Mouse (Mus musculus) retina, postnatal 7 days (tissue): ENCODE data around the gene Oser1.
A peak's percentile ranks its signal among the peaks of the same experiment; 100 is the strongest.

Experiments used
- DNase-seq: peaks from one replicate; pipeline ENCODE4 v3.0.0-alpha.2; 2012; ENCODE audit warnings: low read depth, low spot score

Gene Oser1

DNA sequence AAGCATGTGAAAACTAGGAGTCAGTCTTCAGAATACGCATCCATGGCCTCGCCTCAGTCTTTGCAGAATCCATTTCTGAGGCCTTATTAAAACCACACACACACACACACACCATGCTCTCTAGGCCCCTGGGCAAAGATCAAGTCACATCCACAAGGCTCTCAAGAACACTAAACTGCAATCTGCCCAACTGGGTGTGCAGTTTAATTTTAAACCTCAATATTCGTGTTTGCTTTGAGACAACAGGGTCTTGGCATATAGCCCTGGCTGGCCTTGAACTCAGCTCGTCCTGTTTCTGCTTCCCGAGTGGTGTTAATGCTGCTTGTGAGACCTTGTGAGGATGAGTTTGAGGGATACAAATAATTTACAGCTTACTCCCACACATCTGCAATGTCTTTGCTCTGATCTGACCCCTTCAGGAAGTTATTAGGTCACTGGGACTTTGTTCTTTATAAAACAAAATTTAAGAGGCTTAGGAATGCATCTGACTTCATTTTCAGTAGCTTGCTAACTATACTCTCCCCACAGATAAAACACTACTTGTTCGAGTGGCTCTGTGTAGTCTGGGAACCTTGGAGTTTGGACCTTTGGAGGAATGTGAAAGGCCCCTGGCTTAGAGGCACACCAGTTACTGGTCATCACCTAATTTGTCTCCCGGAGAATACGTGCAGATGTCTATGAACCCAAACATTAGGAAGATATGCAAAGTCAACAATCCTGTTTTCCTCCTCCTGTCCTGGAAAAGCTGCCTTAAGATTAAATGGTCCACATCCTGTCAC is 20.3 kb downstream of the Oser1 start:
- DNase-seq, result no peak

DNA sequence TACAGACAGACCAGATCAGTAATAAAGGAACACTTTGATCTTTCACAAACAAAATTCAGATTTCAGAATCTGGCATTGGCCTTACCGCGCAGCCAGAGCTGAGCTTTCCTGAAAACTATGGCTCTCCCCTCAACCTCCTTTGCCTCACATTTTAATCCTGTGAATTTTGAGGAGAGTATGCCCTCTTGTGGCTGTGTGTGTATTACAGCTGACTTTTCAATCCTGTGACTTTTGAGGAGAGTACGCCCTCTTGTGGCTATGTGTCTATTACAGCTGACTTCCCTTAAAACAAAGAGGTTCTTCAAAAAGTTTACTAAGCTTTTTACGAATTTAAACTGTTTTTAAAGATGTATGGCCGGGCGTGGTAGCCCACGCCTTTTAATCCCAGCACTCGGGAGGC is 23.3 kb downstream of the Oser1 start:
- peak; percentile 86 for DNase-seq

DNA sequence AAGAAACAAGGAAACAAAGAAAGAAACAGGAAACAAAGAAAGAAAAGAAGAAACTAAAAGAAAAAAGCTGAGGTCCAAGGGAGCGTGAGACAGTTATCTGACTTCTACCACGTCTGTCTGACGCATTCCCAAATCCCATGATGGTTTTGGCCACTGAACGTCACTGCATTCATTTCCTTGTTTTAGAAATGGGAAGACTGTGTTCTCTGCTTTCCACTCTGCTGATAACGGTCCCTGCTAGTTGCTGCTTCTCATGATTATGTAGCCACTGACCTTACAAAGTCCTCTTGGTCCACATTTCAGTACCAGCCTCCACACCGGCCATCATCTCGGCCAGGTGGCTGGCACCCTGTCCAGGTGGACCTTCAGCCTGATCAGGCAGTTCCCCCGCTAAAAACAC is 25.3 kb downstream of the Oser1 start:
- DNase-seq, result no peak

DNA sequence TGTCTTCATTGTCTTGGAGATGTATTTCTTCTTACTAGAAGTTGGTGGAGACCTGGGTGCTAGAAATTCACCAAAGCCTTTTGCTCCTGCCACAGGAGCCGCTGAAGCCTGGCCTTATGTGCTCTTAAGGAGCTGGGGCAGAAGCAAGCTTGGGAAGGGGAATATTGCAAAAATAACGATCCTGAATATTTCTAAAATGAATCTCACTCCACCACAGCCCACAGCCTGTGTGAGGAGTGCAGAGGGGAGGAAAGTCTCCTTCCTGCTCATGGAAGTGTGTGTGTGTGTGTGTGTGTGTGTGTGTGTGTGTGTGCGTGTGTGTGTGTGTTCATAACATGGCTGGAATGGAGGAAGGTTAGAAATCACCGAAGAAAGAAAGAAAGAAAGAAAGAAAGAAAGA is 25.7 kb downstream of the Oser1 start:
- no peak for DNase-seq

DNA sequence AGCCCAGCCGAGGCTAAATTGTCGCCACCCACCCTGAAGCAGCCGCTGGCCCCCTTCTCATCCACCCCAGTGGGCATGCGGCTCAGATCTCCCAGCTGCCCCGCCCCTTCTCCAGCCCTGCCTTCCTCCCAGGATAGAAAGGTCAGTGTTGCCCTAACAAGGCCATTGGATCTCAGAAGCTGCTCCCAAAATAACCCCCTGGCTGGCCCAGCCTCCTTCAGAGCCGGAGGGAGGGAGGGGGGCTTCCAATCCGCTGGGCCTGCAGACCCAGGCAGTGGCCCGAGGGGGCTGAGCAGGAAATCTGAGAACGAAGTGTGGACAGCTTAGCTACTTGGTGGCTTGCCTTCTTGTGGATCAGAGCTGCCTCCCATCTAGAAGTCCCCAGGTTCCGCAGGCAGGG is 26.6 kb downstream of the Oser1 start, which contains the start of gene Jph2:
Gene Jph2, minus strand, starts transcription at position 89 of the 400 bp plus-strand sequence.
- DNase-seq, result no peak

DNA sequence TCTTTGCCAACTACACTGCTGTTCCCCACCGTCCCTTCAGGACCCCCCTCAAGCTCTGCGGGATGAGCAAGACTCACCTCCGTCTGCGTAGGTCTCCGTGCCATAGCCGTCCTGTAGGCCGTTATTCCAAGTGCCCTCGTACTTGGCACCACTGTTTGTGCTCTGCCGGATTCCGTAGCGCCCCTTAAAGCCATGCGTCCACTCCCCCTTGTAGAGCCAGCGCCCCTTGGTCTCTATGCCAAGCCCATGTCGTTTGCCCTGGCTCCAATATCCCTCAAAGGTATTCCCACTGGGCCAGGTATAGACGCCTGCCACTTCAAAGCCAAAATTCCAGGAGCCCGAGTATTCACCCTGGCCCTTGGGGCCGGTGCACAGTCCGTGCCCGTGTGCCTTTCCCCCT is 27.4 kb downstream of the Oser1 start:
- DNase-seq, result no peak

DNA sequence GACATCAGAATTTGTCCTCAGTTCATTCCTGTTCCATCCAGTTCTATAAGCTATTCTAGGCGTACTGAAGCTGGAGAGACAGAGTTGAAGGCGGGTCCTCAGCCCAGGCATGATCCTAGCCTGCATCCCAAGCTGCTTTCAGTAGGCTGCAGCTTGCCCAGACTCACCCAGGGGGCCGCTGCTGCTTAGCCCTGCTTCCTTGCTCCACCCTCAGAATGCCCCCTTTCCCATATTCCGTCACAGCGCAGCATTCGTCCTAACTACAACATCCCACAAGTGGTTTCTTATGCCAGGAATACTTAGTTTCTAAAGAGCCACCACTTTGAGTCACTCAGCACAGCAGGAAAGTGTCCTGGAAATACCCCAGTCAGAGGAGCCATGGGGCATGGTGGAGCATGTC is 29.5 kb downstream of the Oser1 start:
- DNase-seq, result no peak

DNA sequence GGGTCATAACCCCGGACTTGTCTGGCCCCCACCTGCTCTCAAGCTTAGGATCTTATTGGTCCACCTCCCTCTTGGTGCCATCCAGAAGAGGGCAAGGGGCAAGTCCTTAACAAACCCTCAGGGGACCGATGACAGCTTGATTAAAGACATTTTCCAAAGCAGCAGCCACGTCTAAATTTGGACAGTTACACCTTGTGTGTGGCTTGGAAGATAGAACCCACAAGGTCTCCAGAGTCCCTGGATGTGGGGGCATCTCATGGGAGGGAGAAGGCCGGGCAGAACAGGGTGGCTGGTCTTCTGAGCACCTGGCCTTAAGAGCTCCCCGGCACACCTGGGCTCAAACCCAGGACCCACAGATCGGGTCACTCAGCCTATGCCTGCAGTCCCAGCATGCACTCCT is 30.5 kb downstream of the Oser1 start:
- DNase-seq, result no peak

DNA sequence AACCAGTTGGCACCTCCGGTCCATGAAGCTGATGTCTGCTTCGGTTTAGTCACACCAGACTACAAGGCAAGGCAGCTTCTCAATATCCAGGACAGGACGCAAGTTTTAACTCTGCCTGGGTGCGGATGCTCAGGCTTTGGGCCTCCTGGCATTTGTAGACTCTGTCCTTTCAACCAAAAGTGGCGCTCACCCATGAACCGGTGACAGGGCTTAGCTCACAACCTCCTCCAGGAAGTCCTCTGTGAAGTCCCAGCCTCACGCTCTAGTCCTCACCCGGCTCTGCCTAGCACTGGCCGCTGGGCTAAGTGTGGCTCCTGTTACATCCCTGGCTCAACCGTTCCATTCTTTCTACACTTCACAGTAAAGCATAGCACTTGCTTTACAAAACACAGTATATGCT is 31.3 kb downstream of the Oser1 start:
- DNase-seq, result no peak

DNA sequence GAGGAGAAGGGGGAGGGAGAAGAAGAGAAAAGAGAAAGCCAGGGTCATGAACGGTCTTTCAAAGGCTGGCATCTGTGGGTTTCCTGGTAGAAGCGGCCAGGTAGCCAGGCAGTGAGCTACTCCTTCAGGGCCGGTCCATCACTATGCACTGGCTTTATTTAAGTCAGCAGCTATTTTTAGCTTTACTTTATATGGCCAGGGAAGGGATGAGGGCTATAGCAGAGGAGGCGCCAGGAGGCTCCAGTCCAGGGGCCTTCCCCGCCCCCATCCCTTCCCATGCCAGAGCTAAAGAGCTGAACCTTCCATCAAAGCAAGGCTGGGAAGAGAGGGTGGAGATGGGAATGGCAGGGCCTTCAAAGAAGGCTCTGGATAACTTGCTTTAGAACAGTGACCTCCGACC is 32.1 kb downstream of the Oser1 start:
- DNase-seq, result no peak

DNA sequence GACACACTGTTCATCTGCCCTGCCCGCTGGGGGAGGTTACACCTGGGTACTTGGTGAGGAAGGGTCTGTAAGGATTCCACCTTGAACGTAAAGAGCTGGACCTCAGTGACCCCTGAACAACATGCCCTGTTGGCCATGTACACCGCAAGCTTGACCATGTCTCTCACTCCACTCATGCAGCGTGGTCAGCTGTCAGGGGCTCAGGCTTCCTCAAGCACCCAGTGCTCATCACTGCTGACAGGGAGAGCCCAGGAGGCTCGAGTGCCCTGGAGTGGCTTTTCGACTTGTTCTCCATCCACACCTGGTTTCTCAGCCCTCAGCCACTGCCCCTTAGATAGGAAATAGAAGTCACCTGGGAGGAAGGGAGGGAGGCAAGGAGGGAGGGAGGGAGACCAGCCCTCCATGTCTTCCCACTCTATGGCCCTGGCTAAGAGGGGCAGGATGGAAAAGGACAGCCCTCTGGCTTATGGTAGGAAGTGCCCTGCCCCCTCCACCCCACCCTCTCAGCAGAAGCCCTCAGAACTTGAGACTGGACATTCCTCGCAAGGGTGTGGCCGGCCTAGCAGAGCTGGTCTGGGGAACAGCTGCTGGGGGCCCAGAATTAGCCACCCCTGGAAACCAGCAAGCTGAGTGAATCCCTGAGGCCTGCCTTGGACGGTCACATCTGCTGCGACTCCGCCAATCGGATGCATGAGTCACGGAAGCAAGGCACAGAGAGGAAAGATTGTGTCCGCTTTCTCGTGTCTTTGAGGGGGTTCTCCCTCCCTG is 37.9 kb downstream of the Oser1 start:
- DNase-seq, result no peak

DNA sequence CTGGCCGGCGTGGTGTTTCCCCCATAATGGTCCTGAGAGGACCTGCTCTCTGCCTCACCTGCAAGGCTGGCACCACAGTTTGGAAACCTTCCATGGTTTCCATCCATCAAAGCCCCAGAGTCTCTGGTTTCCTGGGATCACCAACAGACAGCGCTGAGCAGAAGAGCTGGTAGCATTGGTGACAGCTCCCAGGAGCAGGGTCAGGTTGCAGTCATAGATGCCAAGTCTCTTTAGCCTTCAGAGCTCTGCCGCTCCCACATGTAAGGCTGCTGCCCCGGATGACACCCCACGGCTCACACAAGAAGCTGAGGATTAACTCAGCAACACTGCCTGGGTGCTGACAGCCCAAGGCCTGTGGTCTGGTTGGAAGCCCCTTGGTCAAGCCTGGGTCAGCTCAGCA is 39.4 kb downstream of the Oser1 start:
- DNase-seq, result no peak

DNA sequence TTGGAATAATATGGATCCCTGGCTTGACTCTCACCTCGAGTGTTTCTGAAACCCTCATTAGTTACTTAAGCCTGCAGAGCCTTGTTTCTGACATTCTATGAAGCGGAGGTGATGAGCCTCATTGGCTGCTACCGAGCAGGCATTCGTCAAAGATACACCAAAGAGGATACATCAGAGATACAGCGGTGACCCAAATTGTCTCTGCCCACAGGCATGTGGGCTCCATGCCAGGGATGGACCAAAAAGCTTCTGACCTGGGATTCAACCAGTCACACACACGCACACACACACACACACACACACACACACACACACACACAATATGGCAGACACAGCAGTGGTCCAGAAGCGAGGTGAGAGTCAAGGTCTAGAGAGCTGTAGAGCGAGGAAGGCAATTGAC is 43.3 kb downstream of the Oser1 start:
- DNase-seq, result peak; percentile 17

DNA sequence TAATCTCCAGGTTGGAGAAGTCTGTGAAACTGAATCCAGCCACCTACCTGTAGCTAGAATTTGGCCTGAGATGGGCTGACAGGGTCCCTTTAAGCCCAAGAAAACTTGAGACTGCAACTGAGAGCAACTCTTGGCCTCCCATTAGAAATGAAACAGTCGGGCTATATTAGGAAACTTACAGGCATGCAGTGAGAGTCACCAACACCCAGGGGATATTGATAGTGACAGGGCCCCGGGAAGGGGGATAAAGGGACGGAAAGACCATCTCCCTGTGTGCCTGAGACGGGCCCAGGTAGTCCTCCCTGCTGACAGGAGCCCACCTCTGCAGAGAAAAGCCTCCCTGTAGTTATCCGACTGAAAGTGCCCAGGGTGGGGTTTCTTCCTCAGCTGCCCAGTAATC is 45.1 kb downstream of the Oser1 start:
- DNase-seq, result no peak

DNA sequence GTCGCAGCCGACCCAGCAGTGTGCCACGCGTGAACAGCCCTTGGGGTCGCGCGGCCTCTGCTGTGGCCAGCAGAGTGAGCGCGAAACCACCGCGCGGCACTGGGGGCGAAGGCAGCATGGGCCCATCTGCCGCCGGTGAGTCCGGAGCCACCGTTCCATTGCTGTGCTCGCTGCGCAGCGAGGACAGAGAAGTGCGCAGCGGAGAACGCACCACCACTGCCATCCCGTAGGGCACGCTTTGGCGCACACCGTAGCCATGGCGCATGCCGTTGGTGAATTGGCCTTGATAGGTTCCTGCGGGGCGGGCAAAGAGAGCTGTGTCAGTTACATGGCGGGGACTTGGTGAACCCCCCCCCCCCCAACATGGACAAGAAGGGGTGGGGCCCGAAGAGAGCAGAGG is 48.4 kb downstream of the Oser1 start:
- no peak for DNase-seq

DNA sequence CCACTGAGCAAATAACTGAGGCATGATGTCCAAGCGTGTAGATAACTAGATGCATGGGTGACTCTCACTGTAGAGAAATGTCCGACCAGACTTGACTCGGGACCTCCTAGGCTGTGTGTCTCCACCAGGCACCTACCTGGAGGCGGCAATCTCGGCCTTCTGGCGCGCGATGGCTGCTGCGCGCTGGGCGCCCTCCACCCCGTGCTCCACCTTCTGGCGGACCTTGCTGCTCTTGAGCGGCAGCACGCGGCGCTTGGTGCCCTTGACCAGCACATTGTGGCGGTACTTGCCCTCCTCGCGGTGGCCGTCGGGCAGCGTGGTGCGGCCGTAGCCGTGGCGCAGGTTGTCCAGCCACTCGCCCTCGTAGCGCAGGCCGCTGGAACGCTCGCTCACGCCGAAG is 49.0 kb downstream of the Oser1 start:
- DNase-seq, result no peak

DNA sequence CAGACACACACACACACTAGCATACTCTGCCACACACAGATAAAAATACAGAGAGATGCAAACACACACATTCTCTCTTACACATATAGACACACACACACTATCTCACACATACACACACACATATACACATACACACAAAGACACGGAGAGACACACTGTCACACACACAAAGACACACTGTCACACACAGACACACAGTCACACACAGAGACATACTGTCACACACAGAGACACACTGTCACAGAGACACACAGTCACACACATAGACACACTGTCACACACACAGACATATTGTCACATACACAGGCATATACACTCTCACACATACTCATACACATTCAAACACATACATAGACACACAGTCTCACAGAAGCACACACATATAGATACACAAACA is 51.9 kb downstream of the Oser1 start:
- DNase-seq, result no peak

DNA sequence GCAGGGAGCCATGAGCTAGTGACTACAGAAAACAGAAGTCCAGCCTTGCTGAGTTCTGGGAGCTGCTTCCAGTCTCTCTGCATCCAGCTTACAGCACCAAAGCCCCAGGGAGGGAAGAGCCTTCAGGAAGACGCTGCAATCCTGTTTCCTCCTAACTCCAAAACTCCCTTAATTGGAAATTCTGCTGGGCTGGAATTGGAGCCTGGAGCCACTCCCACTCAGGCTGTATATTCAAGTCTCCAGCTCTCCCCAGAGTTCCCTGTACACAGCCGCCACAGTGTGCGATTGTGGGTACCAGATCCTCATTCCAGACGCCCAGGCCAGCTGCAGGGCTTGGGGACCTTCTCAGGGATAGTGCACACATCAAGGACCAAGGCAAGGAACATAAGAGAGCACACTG is 54.3 kb downstream of the Oser1 start:
- no peak for DNase-seq

DNA sequence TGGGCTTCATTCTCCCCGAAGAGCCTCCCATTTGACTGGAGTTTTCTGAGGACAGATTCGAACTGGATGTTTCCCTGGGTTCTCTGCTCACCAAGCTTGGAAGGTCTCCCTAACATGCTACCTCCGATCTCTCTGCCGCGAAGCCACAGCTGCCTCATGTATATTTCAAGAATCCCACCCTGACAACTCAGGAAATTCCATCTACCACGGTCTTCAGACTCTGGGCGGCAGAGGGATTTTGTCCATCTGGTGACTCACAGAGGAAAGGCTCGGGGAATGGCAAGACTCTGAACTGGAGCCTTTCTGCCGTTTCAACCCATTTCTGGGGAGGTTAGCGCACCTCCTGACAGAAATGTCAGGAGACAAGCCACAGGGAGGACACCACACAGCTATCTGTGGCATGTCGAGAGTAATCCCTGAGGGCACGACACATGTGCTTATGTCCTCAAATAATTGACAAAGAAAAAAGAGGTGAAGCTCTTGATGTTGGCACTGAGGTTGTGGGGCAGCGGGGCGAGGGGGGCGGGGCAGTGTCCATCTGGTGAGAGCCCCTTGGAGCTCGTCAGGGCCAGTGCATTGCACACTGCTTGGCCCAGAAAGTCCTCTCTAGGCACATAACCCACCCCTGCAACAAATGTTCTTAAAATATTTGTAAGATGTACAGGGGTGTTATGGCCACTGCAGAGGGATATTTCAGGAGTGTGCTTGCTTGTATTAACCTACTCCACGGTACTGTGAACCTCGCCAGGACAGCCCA is 59.5 kb downstream of the Oser1 start:
- no peak for DNase-seq

DNA sequence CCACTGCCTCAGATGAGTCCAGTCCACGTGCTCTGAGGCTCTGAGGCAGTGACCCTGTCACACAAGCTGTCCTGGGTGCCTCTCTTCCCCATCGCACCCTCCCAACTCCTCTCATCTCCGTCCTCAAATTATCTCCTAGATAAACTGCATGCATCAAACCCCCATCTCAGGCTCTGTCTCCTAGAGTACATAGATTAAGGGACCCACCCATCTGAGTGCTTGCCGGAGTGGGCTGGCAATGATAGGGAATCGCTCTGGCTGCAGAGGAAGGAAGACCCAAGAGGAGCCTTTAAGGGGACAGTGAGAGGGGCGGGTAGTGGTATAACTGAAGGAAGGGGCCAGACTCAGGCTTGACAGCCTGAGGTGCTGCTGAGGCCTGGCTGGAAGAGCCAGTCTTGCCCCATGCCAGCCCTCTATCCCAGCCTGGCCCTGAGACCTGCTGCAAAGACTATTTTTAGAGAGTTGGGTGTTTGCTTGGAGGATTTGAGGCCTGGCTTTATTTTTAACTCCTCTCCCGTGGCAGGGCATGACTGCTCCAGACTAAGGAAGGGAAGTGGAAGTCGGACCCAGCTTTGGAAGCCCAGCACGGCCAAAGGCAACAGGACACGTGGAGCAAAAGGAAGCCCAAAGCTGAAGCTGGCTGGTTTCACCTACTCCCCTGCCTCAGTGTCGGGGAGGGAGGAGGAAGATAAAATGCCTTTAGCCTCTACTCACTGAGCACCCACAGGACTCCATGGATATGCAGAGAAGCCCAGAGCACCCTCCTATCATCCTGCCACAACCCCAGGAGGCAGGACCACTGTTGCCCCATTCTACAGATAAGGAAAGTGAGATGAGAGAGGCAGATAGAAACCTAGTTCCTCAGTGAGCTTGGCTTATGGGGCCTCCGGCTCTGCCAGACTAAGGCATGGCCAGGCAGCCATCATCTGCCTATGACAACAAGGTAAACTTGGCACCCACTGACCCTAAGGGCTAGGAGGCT is 61.3 kb downstream of the Oser1 start:
- DNase-seq, result no peak
